Mouse (Mus musculus) intestine, embryonic 14.5 days (tissue): ENCODE data around the gene Kcnrg. TPM values are rescaled to one million over a fixed set of nuclear protein-coding genes. Genes with fewer than 3 reads are reported as not detected.

Experiments
- ATAC-seq: fragments of 200-750 bp; cut with Nextera tagmentation; replicated peaks from 2 replicates; pipeline ENCODE4 v1.8.0; 2017; ENCODE audit warnings: low read depth, moderate number of reproducible peaks, moderate TSS enrichment, moderate library complexity; ENCODE audit not compliant: low FRiP score, low TSS enrichment
- DNase-seq: peaks from one replicate; pipeline ENCODE4 v3.0.0-alpha.2; 2018; ENCODE audit warnings: low spot score
- H3K27ac ChIP-seq: fragments of 300-500 bp; sonication (generic); 2 replicates; pipeline ENCODE4 v1.5.1; 2014; ENCODE audit warnings: low read depth, mild to moderate bottlenecking, control low read depth
- H3K27me3 ChIP-seq: fragments of 300-500 bp; sonication (generic); replicated peaks from 2 replicates; pipeline ENCODE4 v1.6.1; 2014; ENCODE audit warnings: low read length, control low read depth; ENCODE audit not compliant: control insufficient read depth, insufficient read depth
- H3K36me3 ChIP-seq: fragments of 300-500 bp; sonication (generic); 2 replicates; pipeline ENCODE4 v1.6.1; 2014; ENCODE audit warnings: low read length, control low read depth; ENCODE audit not compliant: control insufficient read depth, insufficient read depth
- H3K4me1 ChIP-seq: fragments of 300-500 bp; sonication (generic); replicated peaks from 2 replicates; pipeline ENCODE4 v1.6.1; 2014; ENCODE audit warnings: low read length, control low read depth, mixed read lengths; ENCODE audit not compliant: control insufficient read depth, insufficient read depth
- H3K4me2 ChIP-seq: fragments of 300-500 bp; sonication (generic); 2 replicates; pipeline ENCODE4 v1.6.1; 2014; ENCODE audit warnings: low read length
- H3K4me3 ChIP-seq: fragments of 300-500 bp; sonication (generic); 2 replicates; pipeline ENCODE4 v1.5.1; 2014; ENCODE audit warnings: low read depth, low read length, control low read depth, mixed read lengths
- H3K9ac ChIP-seq: fragments of 300-500 bp; sonication (generic); 2 replicates; pipeline ENCODE4 v1.6.1; 2014; ENCODE audit warnings: mild to moderate bottlenecking, low read length
- H3K9me3 ChIP-seq: fragments of 300-500 bp; sonication (generic); 2 replicates; pipeline ENCODE4 v1.6.1; 2016; ENCODE audit warnings: low read length, control low read depth; ENCODE audit not compliant: control insufficient read depth
- WGBS: fragments of 180-500 bp; shearing (Covaris S2); extraction: QIAGEN DNeasy Blood & Tissue Kit; methylation state at CpG from one replicate; pipeline ENCODE4 v1.1.7; 2014; 5-methylcytosine and 5-hydroxymethylcytosine counted together
- polyA plus RNA-seq: library from polyadenylated mRNA; unstranded; fragments of >200 nt; fragmentation: Nextera tagmentation; extraction: Ambion mirVana; gene quantifications from 2 replicates; pipeline ENCODE4 v1.2.1, GENCODE M21; 2014

Gene Kcnrg
- polyA plus RNA-seq, 1 experiment from 2014 or later = 0.32 TPM

- no peak overlapping the region for H3K9ac ChIP-seq
- 91% methylated on average over 5 of the region's 5 CpGs for whole genome bisulfite sequencing
- H3K4me1 ChIP-seq = no peaks in the 10 kb centered on the region
- no peak overlapping the region for H3K27ac ChIP-seq
- no peak for ATAC-seq
- H3K9me3 ChIP-seq = no peaks in the 10 kb centered on the region
- H3K36me3 ChIP-seq = no peaks in the 10 kb centered on the region
- no peak for DNase-seq
- H3K4me3 ChIP-seq = no peak overlapping the region
- H3K4me2 ChIP-seq = no peak overlapping the region
- no peaks in the 10 kb centered on the region for H3K27me3 ChIP-seq
These were observed 4.5 kb downstream of the Kcnrg start for GRCm38 (mm10) chr14:61611766-61612165.

DNA sequence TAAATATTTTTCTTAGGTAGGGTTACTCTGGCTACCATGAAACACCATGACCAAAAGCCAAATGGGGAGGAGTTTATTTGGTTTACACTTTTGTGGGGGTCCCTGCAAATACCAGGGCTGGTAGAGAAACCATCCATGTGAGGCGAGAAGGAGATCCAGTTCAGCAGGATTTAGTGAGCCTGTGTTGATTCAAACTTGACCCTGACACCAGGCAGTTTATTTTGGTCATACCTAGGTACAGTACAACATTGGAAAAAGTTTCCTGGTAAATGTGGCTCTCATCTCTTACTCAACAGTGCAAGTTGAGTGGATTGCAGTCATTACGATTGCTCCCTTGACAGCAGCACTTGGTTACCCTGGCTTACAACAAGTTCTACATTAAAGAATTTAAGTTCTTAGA lies 6.1 kb downstream of the Kcnrg start:
- no peak for ATAC-seq
- WGBS = 83% methylated on average over 2 of the region's 2 CpGs
- no peak overlapping the region for H3K4me3 ChIP-seq
- no peak for DNase-seq
- no peak overlapping the region for H3K27ac ChIP-seq
- no peaks in the 10 kb centered on the region for H3K4me1 ChIP-seq
- no peaks in the 10 kb centered on the region for H3K27me3 ChIP-seq
- H3K4me2 ChIP-seq = no peak overlapping the region
- H3K9ac ChIP-seq = no peak overlapping the region
- no peaks in the 10 kb centered on the region for H3K9me3 ChIP-seq
- no peaks in the 10 kb centered on the region for H3K36me3 ChIP-seq

- 85% methylated on average over 2 of the region's 2 CpGs for WGBS
- H3K4me1 ChIP-seq = no peaks in the 10 kb centered on the region
- H3K9me3 ChIP-seq = no peaks in the 10 kb centered on the region
- no peak overlapping the region for H3K27ac ChIP-seq
- DNase-seq (no peak), ATAC-seq (no peak)
- no peaks in the 10 kb centered on the region for H3K27me3 ChIP-seq
- H3K9ac ChIP-seq = no peak overlapping the region
- no peak overlapping the region for H3K4me3 ChIP-seq
- H3K36me3 ChIP-seq = peaks cover 11% of the 10 kb centered on the region
- no peak overlapping the region for H3K4me2 ChIP-seq
These were observed 13.1 kb downstream of the Kcnrg start for GRCm38 (mm10) chr14:61620371-61620770.

DNA sequence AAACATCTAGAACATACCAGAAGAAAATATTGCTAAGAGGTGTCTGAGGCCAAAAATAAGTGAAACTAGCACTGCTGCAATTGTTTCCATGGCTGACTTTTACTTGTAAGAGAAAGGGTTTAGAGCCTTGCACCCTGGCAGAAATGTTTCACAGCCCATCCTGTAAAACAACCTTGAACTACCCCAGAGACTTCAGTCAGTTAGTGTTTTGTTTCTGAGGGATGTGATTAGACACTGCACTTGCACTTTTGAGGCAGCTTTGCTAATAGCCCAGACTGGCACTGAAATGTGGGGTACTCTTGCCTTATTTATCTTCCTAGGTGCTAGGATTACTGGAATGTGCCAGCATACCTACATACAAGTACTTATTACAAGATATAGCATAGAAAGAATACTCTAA lies 28.7 kb downstream of the Kcnrg start:
- no peak overlapping the region for H3K9ac ChIP-seq

DNA sequence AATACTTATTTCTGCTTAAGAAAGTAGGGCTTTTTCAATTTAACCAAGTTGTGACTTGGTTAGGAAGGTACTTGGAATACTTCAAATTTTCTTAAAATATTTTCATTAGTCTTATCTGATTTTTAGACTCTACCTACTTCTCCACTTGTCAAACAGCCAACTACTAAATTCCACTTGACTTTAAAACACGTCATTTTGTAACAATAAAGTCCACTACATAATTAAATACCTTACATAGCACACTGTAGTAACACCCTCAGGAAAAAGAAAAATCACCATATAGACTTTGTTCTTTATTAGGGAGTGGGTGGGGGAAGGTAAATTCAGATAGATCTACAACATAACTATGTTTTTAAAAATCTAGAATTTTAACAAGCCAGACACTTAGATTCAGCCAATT lies 35.4 kb downstream of the Kcnrg start:
- H3K4me1 ChIP-seq = peaks cover 3% of the 10 kb centered on the region; the same call in 1 of the 2 replicates
- no peaks in the 10 kb centered on the region for H3K9me3 ChIP-seq
- H3K4me3 ChIP-seq = no peak overlapping the region
- 74% methylated on average over 1 of the region's 1 CpGs for WGBS
- H3K36me3 ChIP-seq = peaks cover 10% of the 10 kb centered on the region; the same call in 1 of the 2 replicates
- DNase-seq = no peak
- no peaks in the 10 kb centered on the region for H3K27me3 ChIP-seq
- H3K9ac ChIP-seq = no peak overlapping the region
- H3K27ac ChIP-seq = no peak overlapping the region
- no peak for ATAC-seq
- no peak overlapping the region for H3K4me2 ChIP-seq

More for the DNA sequence above, 28.7 kb downstream of the Kcnrg start:
- Histone ChIP-seq H3K27ac (no peak overlapping the region), H3K9me3 (no peaks in the 10 kb centered on the region), H3K27me3 (no peaks in the 10 kb centered on the region), H3K4me3 (no peak overlapping the region), H3K4me1 (no peaks in the 10 kb centered on the region), H3K4me2 (no peak overlapping the region), H3K36me3 (peaks cover 46% of the 10 kb centered on the region)
- ATAC-seq (no peak), DNase-seq (no peak)

DNA sequence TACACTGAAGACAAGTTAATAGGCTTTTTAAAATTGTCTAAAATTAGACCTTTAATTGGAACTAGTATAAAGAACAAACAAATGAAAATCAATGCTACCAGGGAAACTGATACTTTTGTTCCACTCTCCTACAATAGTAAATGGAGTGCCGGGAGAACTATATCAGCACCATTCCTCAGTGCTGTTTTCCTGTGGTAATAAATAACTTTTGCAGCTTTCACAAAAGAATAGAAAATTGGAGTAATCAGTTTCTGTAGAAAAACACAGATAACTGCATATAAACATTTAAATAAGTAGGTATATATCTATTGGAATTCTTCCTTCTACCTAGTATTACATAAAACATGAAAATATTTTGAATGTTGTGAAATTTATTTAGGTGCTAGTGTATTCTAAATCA lies 38.3 kb downstream of the Kcnrg start:
- no peak for DNase-seq
- WGBS = 35% methylated on average over 1 of the region's 1 CpGs

GRCm38 (mm10) chr14:61647182-61647880 lies 40.1 kb downstream of the Kcnrg start:
- Histone ChIP-seq H3K36me3 (no peaks in the 10 kb centered on the region), H3K4me3 (peak overlapping the region; percentile 95), H3K27me3 (no peaks in the 10 kb centered on the region), H3K4me1 (peaks cover 3% of the 10 kb centered on the region; the same call in 1 of the 2 replicates), H3K9me3 (no peaks in the 10 kb centered on the region), H3K9ac (peak overlapping the region; percentile 95), H3K27ac (peak overlapping the region; percentile 96), H3K4me2 (peak overlapping the region; percentile 83)
- ATAC-seq (no peak), DNase-seq (peak; percentile 80)
- WGBS = under 1% methylated on average over 24 of the region's 24 CpGs

More for the DNA sequence above, 38.3 kb downstream of the Kcnrg start:
- H3K27me3 ChIP-seq = no peaks in the 10 kb centered on the region
- no peak overlapping the region for H3K4me3 ChIP-seq
- no peak overlapping the region; the same call in 1 of the 2 replicates for H3K4me2 ChIP-seq
- no peaks in the 10 kb centered on the region for H3K36me3 ChIP-seq
- H3K9me3 ChIP-seq = no peaks in the 10 kb centered on the region
- H3K9ac ChIP-seq = no peak overlapping the region
- no peak for ATAC-seq
- H3K4me1 ChIP-seq = peaks cover 3% of the 10 kb centered on the region; the same call in 1 of the 2 replicates
- H3K27ac ChIP-seq = no peak overlapping the region

DNA sequence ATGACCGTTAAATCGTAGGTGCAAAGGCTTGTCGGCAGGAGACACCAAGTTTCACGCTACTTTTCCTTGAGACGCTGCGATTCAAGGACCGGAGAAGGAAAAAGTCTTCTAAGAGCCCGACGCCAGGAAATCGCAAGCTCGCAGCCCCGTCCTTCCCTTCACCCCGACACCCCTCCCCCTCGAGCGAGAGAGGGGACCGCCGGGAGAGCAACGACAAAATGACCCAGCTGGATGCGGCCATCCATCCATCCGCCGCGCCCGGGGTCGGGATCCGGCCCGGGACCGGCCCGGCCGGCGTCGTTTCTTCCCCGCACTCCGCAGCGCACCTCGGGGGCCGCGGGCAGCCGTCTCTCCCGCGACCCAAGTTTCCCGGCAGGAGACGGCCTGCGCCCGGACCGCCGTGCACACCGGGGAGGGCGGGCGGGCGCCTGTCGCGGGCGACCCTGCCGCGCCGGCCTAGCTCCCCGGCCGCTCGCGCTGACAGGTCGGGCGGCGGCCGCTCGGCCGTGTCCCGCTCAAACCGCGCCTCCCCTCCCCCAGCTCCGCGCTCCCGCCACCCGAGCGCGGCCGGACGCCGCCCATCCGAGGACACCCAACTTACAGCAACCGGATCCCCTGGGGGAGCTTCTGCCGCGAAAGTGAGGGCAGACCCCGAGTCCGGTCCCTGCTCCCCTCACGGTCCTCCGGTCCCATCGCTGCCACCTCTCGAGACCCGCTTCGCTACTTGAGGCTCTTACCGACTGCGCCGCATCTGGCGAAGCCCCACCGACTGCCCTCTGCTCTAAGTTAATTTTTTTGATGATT lies 40.8 kb downstream of the Kcnrg start:
- H3K4me3 ChIP-seq = peak overlapping the region; percentile 95
- peak overlapping the region; percentile 96 for H3K27ac ChIP-seq
- ATAC-seq (peak; percentile 75), DNase-seq (peak; percentile 76)
- peaks cover 3% of the 10 kb centered on the region; the same call in 1 of the 2 replicates for H3K4me1 ChIP-seq
- peak overlapping the region; percentile 83 for H3K4me2 ChIP-seq
- H3K36me3 ChIP-seq = no peaks in the 10 kb centered on the region
- no peaks in the 10 kb centered on the region for H3K27me3 ChIP-seq
- H3K9ac ChIP-seq = peak overlapping the region; percentile 95
- WGBS = under 1% methylated on average over 74 of the region's 95 CpGs
- H3K9me3 ChIP-seq = no peaks in the 10 kb centered on the region
